Mouse (Mus musculus): Measurements from ENCODE around the gene Tnfaip8l3. TPM values are rescaled to one million over a fixed set of nuclear protein-coding genes. Genes with fewer than 3 reads are reported as not detected.

The Tnfaip8l3 gene
- polyA plus RNA-seq, 1 experiment: not detected

- TF ChIP-seq POLR2A (IDR thresholded peaks at IDR 0.05; ENCODE audit: insufficient read depth, low read depth, low read length): no peak
- TF ChIP-seq CTCF (IDR thresholded peaks at IDR 0.05; ENCODE audit: insufficient read depth, low read depth, low read length): no peak
- Histone ChIP-seq H3K27ac (ENCODE audit: insufficient read depth, low read depth, low read length) (no peak overlapping the region), H3K4me3 (ENCODE audit: insufficient read depth, low read depth, low read length) (peak overlapping the region; percentile 38; the same call in 1 of the 2 replicates), H3K4me1 (ENCODE audit: control insufficient read depth, insufficient read depth, low read length) (peaks cover 18% of the 10 kb centered on the region)
- 56% methylated on average over 5 of the region's 5 CpGs for WGBS
Observed at GRCm38 (mm10) chr9:54069204-54069603, 1.0 kb upstream of the Tnfaip8l3 start.

GRCm38 (mm10) chr9:54068777-54069176 lies 589 bp upstream of the Tnfaip8l3 start:
- H3K4me1 ChIP-seq (ENCODE audit: control insufficient read depth, insufficient read depth, low read length): peaks cover 18% of the 10 kb centered on the region
- H3K27ac ChIP-seq (ENCODE audit: insufficient read depth, low read depth, low read length): no peak overlapping the region
- peak overlapping the region; percentile 38; the same call in 1 of the 2 replicates for H3K4me3 ChIP-seq (ENCODE audit: insufficient read depth, low read depth, low read length)
- WGBS: 5% methylated on average over 11 of the region's 11 CpGs
- no peak for TF ChIP-seq POLR2A (IDR thresholded peaks at IDR 0.05; ENCODE audit: insufficient read depth, low read depth, low read length)
- no peak for TF ChIP-seq CTCF (IDR thresholded peaks at IDR 0.05; ENCODE audit: insufficient read depth, low read depth, low read length)

GRCm38 (mm10) chr9:54067642-54068031 lies 551 bp downstream of the Tnfaip8l3 start:
- Histone ChIP-seq H3K4me3 (ENCODE audit: insufficient read depth, low read depth, low read length) (peak overlapping the region; percentile 38), H3K27ac (ENCODE audit: insufficient read depth, low read depth, low read length) (no peak overlapping the region), H3K4me1 (ENCODE audit: control insufficient read depth, insufficient read depth, low read length) (peaks cover 18% of the 10 kb centered on the region)
- no peak for TF ChIP-seq POLR2A (IDR thresholded peaks at IDR 0.05; ENCODE audit: insufficient read depth, low read depth, low read length)
- no peak for TF ChIP-seq CTCF (IDR thresholded peaks at IDR 0.05; ENCODE audit: insufficient read depth, low read depth, low read length)
- 13% methylated on average over 16 of the region's 16 CpGs for WGBS

- no peak for TF ChIP-seq POLR2A (IDR thresholded peaks at IDR 0.05; ENCODE audit: insufficient read depth, low read depth, low read length)
- no peak for TF ChIP-seq CTCF (IDR thresholded peaks at IDR 0.05; ENCODE audit: insufficient read depth, low read depth, low read length)
- WGBS: 49% methylated on average over 3 of the region's 3 CpGs
- Histone ChIP-seq H3K4me1 (ENCODE audit: control insufficient read depth, insufficient read depth, low read length) (peaks cover 18% of the 10 kb centered on the region), H3K4me3 (ENCODE audit: insufficient read depth, low read depth, low read length) (no peak overlapping the region), H3K27ac (ENCODE audit: insufficient read depth, low read depth, low read length) (no peak overlapping the region)
Observed at GRCm38 (mm10) chr9:54064836-54065235, 3.4 kb downstream of the Tnfaip8l3 start.

- 71% methylated on average over 3 of the region's 3 CpGs for whole genome bisulfite sequencing
- H3K27ac ChIP-seq (ENCODE audit: insufficient read depth, low read depth, low read length): no peak overlapping the region
- TF ChIP-seq POLR2A (IDR thresholded peaks at IDR 0.05; ENCODE audit: insufficient read depth, low read depth, low read length) (no peak), CTCF (IDR thresholded peaks at IDR 0.05; ENCODE audit: insufficient read depth, low read depth, low read length) (no peak)
- H3K4me3 ChIP-seq (ENCODE audit: insufficient read depth, low read depth, low read length): no peak overlapping the region
- peaks cover 12% of the 10 kb centered on the region for H3K4me1 ChIP-seq (ENCODE audit: control insufficient read depth, insufficient read depth, low read length)
Observed at GRCm38 (mm10) chr9:54063655-54064054, 4.5 kb downstream of the Tnfaip8l3 start.

- Histone ChIP-seq H3K4me3 (ENCODE audit: insufficient read depth, low read depth, low read length) (no peak overlapping the region), H3K27ac (ENCODE audit: insufficient read depth, low read depth, low read length) (no peak overlapping the region), H3K4me1 (ENCODE audit: control insufficient read depth, insufficient read depth, low read length) (no peaks in the 10 kb centered on the region)
- TF ChIP-seq POLR2A (IDR thresholded peaks at IDR 0.05; ENCODE audit: insufficient read depth, low read depth, low read length) (no peak), CTCF (IDR thresholded peaks at IDR 0.05; ENCODE audit: insufficient read depth, low read depth, low read length) (no peak)
- 83% methylated on average over 5 of the region's 5 CpGs for WGBS
Observed at GRCm38 (mm10) chr9:54061666-54062065, 6.5 kb downstream of the Tnfaip8l3 start.

- Histone ChIP-seq H3K27ac (ENCODE audit: insufficient read depth, low read depth, low read length) (no peak overlapping the region), H3K4me3 (ENCODE audit: insufficient read depth, low read depth, low read length) (no peak overlapping the region), H3K4me1 (ENCODE audit: control insufficient read depth, insufficient read depth, low read length) (no peaks in the 10 kb centered on the region)
- no peak for TF ChIP-seq POLR2A (IDR thresholded peaks at IDR 0.05; ENCODE audit: insufficient read depth, low read depth, low read length)
- no peak for TF ChIP-seq CTCF (IDR thresholded peaks at IDR 0.05; ENCODE audit: insufficient read depth, low read depth, low read length)
- WGBS: 54% methylated on average over 3 of the region's 3 CpGs
Observed at GRCm38 (mm10) chr9:54051298-54052068, 16.7 kb downstream of the Tnfaip8l3 start.

- H3K4me1 ChIP-seq (ENCODE audit: control insufficient read depth, insufficient read depth, low read length): no peaks in the 10 kb centered on the region
- H3K27ac ChIP-seq (ENCODE audit: insufficient read depth, low read depth, low read length): no peak overlapping the region
- TF ChIP-seq POLR2A (IDR thresholded peaks at IDR 0.05; ENCODE audit: insufficient read depth, low read depth, low read length) (no peak), CTCF (IDR thresholded peaks at IDR 0.05; ENCODE audit: insufficient read depth, low read depth, low read length) (no peak)
- 79% methylated on average over 5 of the region's 5 CpGs for WGBS
- H3K4me3 ChIP-seq (ENCODE audit: insufficient read depth, low read depth, low read length): no peak overlapping the region
Observed at GRCm38 (mm10) chr9:54048978-54049377, 19.2 kb downstream of the Tnfaip8l3 start.

GRCm38 (mm10) chr9:54043067-54043466 lies 25.1 kb downstream of the Tnfaip8l3 start:
- Histone ChIP-seq H3K4me3 (ENCODE audit: insufficient read depth, low read depth, low read length) (no peak overlapping the region), H3K4me1 (ENCODE audit: control insufficient read depth, insufficient read depth, low read length) (no peaks in the 10 kb centered on the region), H3K27ac (ENCODE audit: insufficient read depth, low read depth, low read length) (no peak overlapping the region)
- TF ChIP-seq CTCF (IDR thresholded peaks at IDR 0.05; ENCODE audit: insufficient read depth, low read depth, low read length): no peak
- no peak for TF ChIP-seq POLR2A (IDR thresholded peaks at IDR 0.05; ENCODE audit: insufficient read depth, low read depth, low read length)
- 92% methylated on average over 5 of the region's 5 CpGs for WGBS

All from olfactory bulb, adult 2 months (tissue).